Mouse (Mus musculus): Measurements from ENCODE around the gene 1110017D15Rik.

DNA sequence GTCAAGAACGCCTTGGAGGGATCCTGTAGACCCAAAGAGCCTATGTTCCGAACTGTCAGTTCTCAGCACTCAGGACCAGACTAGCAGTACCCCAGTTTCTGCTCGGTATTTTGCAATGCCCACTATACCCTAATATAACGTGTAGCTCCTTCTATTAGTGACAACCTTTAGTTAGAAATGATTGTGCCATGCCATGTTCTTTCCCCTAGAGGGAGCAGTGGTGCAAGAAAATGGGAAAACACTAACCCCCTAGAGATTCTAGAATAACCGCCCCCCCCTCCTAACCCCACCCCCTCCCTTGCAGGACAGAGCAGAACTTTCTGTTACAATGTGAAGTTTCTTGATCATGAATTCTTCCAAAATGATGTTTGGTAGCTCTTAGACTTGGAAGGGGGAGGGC lies 12.8 kb downstream of the 1110017D15Rik start:
- TF ChIP-seq CTCF (IDR thresholded peaks at IDR 0.05; ENCODE audit: low read depth) (peak; percentile 26; the same call in 1 of the 2 replicates), EP300 (IDR thresholded peaks at IDR 0.05; ENCODE audit: low read depth) (no peak)

All from liver, embryonic 14.5 days (tissue).